In the genomic region with DNA sequence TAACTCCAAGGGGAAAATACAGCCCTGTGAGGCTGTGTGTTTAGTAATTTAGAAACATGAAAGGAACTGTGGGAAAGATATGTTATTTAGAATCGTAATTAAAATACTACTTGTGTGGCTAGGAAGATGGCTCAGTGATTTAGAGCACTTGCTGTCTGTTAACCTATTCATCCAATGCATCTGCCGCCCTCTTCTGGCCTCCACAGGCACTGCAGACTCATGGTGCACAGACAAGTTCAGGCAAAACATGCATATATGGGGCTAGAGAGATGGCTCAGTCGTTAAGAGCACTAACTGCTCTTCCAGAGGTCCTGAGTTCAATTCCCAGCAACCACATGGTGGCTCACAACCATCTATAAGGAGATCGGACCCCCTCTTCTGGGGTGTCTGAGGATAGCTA, we compare ENCODE assay signal across 9 mouse cellular contexts. TPM values are rescaled to one million over a fixed set of nuclear protein-coding genes. Genes with fewer than 3 reads are reported as not detected.
DNase-seq lines count a peak whose midpoint lies in the region; TF ChIP-seq lines count a peak whose summit lies in the region.
"Had no signal": no experiment of that assay in that cellular context is flagged by ENCODE, and none has a peak within 500 bp of the region (broad histone marks: within the 10 kb centered on the region; RNA-seq: fewer than 3 reads in every experiment).

No protein-coding gene starts in this region.

- TF ChIP-seq CTCF in gastrocnemius, adult 2 months (IDR thresholded peaks at IDR 0.05): peak; percentile 58

- H3K27me3 ChIP-seq in embryonic facial prominence, embryonic 10.5 days (replicated peaks; ENCODE audit: low read depth, poor library complexity, severe bottlenecking): no peaks in the 10 kb centered on the region
- H3K27me3 ChIP-seq: limb, embryonic 12.5 days had no signal

- WGBS in embryonic facial prominence, embryonic 10.5 days: 70% methylated on average over 4 of the region's 4 CpGs

- H3K36me3 ChIP-seq in embryonic facial prominence, embryonic 10.5 days (replicated peaks): no peaks in the 10 kb centered on the region
- H3K36me3 ChIP-seq: limb, embryonic 12.5 days had no signal

- H3K27ac ChIP-seq in gastrocnemius, adult 2 months: peak overlapping the region; percentile 81
- no peak overlapping the region for H3K27ac ChIP-seq in embryonic facial prominence, embryonic 10.5 days (replicated peaks)
- H3K27ac ChIP-seq: limb, embryonic 12.5 days had no signal

- intact Hi-C loops in gastrocnemius, adult 2 months (cut with DNase I): no loop called here
- intact Hi-C loops in gastrocnemius, postnatal 14 days (cut with DNase I; ENCODE audit: low total_unique reads): no loop called here

- H3K4me3 ChIP-seq in gastrocnemius, adult 2 months: no peak overlapping the region
- H3K4me3 ChIP-seq in embryonic facial prominence, embryonic 10.5 days: no peak overlapping the region
- H3K4me3 ChIP-seq: limb, embryonic 12.5 days had no signal

- H3K4me1 ChIP-seq in embryonic facial prominence, embryonic 10.5 days: no peaks in the 10 kb centered on the region
- H3K4me1 ChIP-seq: limb, embryonic 12.5 days had no signal

- no peaks in the 10 kb centered on the region for H3K9me3 ChIP-seq in embryonic facial prominence, embryonic 10.5 days

- DNase-seq in gastrocnemius, adult 2 months: peak; percentile 40
- DNase-seq in gastrocnemius, postnatal 25 days: no peak
- DNase-seq in right cerebral cortex, postnatal 14 days: peak; percentile 34
- DNase-seq in right cerebral cortex, adult 2 months (ENCODE audit: low spot score in 2 of 2): no peak
- DNase-seq in embryonic facial prominence, embryonic 10.5 days (ENCODE audit: low spot score): peak; percentile 46
- peak; percentile 58 for DNase-seq in retina, postnatal 1 day
- no peak for DNase-seq in gastrocnemius, postnatal 14 days
- DNase-seq in left cerebral cortex, adult 11 months (ENCODE audit: low spot score): no peak

RNA-seq across cellular contexts. Expression of a gene that starts 11.1 kb away (rescaled TPM):
- total RNA-seq in gastrocnemius, adult 2 months (2021): 1 to 10 TPM; 4.1 to 5.1 TPM
- 1 to 10 TPM; 4.2 to 5.0 TPM for total RNA-seq in gastrocnemius, postnatal 25 days (2021)
- 2.5 and 2.7 TPM in 2 replicates for polyA plus RNA-seq in embryonic facial prominence, embryonic 10.5 days (2016; fragmentation: Nextera tagmentation; extraction: Ambion mirVana)
- total RNA-seq in gastrocnemius, postnatal 14 days (2021): 1 to 10 TPM; 7.9 to 8.0 TPM

Comparison
In these comparisons a context has a peak if more than half of its experiments do, and no peak if none do; other contexts are left out.
1. DNase-seq: peak in gastrocnemius, adult 2 months (single experiment), right cerebral cortex, postnatal 14 days (single experiment), embryonic facial prominence, embryonic 10.5 days (single experiment) and retina, postnatal 1 day (single experiment); none in gastrocnemius, postnatal 25 days (single experiment), right cerebral cortex, adult 2 months (0 of 2), gastrocnemius, postnatal 14 days (single experiment) and left cerebral cortex, adult 11 months (single experiment).